Mouse (Mus musculus): ENCODE results near the gene Fbxl5. TPM values are rescaled to one million over a fixed set of nuclear protein-coding genes. Genes with fewer than 3 reads are reported as not detected.

Fbxl5 gene
- 28.4 and 31.4 TPM in 2 replicates for polyA plus RNA-seq (2012; rRNA removed)

DNA sequence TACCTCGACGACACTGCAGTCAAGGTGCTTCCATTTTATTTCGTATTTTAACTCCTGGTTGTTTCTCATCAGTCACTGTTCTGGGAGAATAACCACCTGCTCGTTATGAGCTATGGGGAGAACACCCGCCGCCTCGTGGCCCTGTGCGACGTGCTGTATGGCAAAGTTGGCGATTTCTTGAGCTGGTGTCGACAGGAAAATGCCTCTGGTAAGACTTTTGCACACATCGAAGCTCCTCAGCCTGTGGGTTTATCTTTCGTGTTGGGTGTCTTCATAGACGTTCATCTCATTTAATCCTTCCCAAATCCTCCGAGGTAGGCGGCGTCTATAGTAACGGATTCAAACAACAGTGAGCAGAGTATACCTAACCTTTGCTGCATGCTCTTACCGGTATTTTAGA lies at the start of gene Fbxl5:
Fbxl5 (minus strand) TSS at position 101 of the 400 bp plus-strand sequence.
- no peak for DNase-seq (ENCODE audit: low read depth)

DNA sequence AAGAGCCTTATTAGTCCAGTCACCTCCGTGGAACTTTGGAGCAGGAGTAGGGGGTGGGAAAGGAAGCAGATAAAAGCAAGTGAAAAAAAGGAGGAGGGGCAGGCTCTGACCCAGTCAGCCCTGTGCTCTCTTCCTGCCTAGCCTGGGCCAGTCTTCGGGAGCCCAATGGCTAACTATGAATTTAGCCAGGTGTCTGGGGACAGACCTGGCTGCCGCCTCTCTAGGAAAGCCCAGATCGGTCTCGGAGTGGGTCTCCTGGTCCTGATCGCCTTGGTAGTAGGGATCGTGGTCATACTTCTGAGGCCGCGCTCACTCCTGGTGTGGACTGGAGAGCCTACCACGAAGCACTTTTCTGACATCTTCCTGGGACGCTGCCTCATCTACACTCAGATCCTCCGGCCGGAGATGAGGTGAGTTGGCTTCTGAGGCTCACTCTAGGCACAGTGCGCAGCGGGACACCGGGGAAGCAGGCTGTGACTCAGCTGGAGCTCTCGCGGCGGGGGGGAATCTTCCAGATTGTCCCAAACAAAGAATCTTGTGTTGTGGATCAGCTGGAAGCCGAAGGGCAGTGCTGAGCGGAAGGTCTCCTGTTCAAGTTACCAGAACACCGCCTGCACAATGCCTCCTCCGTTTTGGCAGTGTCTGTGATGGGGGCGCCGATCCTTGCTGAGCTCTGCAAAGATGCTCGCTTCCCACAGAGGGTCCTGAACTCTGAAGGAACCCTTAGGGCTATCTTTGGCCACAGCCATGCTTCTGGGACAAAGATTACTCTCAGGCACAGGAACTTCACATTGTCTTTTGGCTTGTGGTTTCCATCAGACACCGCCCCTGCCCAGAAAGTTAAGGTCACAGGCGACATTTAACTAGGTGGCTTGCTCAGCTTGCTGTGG lies 47.5 kb upstream of the Fbxl5 start:
- no peak for DNase-seq (ENCODE audit: low read depth)

DNA sequence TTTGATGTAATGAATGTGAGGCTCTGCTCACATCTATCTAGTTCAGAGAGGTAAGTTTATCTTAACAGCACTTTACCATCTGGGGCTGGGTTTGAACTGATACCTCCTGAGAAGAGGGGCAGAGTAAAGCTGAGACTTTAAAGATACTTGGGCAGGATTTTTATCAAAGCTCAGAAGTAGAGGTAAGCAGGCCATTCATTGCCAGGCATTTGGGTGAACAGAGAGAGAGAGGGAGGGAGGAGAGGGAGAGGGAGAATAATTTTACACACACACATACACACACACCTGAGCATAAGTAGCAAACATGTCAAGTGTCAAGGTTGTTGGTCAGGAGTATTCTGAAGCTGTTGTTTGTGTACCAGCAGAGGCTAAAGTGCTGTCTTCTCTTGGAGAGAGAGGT lies 46.8 kb upstream of the Fbxl5 start, which contains the start of gene Cd38:
Cd38 (plus strand) TSS at position 301 of the 400 bp plus-strand sequence.
- DNase-seq (ENCODE audit: low read depth) = no peak

DNA sequence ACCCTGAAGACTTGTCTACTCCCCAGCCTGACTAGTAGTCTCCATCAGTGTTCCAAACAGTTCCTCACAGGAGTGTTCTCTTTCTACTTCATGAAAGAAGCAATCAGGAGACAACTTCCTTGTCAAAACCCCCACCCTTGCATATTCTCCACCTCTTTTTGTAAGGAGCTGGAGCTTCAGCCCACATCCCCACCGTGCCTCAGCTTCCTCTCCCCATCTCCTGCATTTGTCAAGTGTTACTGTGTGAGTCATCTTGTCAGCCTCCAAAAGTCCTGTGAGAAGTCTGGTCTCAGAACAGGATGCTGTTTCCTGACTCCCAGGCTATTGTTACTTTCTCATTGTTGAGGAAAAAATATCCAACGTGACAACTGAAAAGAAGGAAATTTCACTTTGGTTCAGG lies 43.9 kb upstream of the Fbxl5 start:
- DNase-seq (ENCODE audit: low read depth) = no peak

DNA sequence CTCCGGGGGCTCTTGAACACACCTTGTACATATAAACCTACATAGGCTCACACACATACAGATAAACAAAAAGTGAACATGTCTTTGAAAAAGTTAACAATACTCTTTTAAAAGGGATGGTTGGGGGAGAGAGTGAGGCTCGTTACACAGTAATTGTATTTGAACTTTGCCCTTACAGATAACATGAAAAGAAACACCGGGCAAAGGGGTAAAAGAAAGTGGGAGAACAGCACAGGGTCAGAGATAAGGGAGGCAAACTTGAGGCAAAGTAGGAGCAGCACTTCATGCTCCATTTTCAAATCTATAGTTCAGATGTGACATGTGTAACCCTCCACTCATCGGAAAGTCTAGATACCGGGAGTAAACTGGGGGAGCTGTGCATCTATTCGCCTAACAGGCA lies 42.2 kb upstream of the Fbxl5 start:
- DNase-seq (ENCODE audit: low read depth) = no peak

DNA sequence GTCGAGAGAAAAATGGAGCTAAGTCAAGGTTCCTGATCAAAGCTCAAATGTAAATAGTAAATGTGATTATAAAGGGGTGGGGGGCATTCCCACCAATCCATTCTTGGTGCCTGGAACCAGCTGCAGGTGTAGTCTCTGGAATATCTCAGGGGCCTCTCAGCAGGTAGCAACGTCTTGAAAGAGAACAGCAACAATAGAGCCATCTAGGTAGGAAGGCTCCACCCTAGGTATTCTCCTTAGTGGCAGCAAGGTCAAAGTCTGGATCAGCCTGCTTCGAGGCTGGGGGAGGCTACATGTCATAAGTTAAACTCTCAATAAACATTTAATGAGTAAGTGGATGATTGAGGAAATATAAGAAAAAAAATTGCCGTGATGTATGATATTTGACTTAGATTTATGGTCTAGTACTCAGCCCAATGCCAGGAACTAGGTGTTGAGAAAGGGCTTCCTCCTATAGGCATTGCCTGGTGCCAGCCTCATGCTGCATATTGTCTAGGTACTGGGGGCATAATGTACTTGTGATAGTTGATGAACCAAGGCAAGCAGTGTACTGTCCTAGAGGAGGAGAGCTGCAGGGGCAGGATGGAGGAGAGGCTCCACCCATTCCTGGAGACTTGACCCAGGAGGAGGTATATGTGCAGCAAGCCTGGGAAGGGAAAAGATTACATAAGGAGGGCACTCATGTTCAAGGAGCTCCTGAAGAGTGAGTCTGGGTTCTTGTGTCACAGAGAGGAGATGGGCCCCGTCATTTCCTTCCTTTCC lies 39.4 kb upstream of the Fbxl5 start:
- no peak for DNase-seq (ENCODE audit: low read depth)

DNA sequence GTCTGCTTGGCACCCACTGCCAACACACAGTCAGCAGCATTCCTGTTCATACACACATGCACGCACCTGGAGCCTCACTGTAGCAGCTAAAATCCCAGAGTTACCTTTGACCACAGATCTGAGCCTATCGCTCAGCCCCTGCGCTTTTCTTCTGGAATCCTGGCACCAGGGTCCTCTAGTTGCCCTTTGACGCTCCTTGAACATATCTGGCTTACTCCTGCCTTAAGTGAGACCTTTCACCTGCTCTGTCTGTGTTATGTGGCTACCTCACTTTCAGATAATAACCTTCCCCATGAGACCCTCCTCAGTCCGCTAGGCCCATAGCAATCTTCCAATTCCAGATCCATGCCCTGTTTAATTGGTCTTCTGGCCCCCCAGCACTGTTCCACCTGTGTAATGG lies 38.7 kb upstream of the Fbxl5 start:
- no peak for DNase-seq (ENCODE audit: low read depth)

DNA sequence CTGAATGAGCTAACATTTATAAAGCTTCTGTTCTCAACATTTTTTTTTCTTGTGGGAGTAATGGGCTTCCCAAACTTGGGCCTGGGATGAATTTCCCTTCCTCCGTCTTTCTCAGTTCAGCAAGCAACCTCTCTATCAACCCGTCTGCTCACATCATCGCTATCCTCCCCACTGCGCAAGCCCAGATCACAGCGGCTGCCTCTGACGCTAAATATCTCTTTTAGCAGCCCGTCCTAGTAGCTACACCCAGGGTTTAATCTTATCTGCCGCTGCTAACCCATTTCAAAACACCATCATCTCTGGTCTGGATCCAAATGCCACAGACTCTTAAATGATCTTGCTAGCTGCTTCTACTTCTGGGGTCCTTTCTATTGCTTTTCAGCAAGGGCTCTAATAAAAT lies 38.2 kb upstream of the Fbxl5 start:
- DNase-seq (ENCODE audit: low read depth) = no peak

DNA sequence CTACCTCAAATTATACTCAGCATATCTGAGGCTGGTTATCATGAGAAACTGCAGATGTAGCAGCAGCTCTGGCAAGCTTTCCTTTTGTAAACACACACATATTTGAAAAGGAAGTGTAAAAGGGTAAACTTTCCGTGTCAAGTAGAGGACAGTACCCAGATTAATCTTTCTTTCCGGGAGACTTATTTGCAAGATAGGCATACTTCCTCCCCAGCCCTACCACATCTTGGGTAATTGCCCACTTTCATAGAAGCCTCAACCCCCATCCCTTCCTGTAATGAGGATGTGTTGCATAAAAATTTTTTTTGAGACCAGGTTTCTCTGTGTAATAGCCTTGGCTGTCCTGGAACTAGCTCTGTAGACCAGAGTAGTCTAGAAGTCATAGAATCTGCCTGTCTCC lies 34.3 kb upstream of the Fbxl5 start:
- DNase-seq (ENCODE audit: low read depth) = no peak

DNA sequence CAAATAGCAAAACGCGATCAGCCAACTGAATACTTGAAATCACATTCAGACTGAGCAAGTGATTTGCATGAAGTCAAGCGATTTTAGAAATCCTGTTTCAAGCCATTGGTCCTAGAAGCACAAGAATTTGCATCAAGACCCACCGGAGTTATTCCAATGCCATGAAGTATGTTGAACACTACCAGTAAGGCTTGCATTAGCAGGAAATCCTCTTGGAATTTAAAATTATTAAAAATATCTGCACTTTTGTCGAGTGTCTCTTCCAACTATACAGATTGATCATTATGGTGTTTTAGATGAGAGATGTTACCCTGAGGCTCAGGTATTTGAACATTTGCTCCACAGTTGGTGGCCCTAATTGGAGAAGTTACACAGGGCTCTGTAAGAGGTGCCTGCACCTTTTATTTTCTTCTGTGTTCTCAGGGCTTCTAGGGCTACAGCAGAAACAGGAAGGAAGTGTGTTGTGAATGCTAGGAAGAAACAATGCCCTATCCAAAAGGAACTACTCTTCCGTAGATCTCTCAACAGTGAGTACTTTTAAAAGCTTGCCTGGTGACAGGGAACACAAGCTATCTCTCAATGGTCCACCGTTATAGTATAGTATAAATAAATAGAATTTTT lies 32.5 kb upstream of the Fbxl5 start:
- DNase-seq (ENCODE audit: low read depth) = no peak

DNA sequence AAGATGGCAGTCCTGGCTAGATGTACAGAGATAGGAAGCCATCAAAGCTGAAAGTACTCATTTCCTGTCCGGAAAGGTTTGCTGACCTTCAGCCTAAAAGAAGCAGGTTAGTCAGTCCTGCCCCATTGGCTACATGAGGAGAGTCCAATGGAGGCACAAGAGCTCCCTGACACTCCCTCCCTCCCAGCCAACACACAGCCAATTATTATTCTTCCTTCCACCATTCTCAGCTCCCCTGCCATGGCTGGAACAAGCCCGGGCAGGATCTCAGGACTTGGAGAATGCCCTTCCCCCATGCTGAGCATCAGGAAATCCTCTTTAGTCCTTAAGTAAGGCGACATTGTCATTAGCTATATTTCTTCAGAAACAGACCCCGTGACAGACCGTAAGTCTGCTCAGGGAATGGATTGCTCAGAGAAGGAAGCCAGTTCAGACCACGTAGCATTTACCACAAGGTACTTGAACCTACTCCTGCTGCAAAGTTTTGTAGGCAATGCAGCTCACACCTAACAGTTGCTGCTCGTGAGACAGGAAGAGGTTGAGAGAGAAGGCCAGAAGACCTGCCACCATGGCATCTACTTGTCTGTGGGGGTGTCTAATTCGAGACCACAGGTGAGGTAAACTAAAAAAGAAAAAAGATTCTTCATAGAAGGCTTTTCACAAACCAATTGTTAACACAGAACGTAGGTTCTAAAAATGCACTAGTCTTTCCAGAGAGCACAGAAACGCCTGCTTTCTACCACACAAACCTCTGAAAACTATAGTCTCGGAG lies 31.8 kb upstream of the Fbxl5 start:
- DNase-seq (ENCODE audit: low read depth) = no peak

DNA sequence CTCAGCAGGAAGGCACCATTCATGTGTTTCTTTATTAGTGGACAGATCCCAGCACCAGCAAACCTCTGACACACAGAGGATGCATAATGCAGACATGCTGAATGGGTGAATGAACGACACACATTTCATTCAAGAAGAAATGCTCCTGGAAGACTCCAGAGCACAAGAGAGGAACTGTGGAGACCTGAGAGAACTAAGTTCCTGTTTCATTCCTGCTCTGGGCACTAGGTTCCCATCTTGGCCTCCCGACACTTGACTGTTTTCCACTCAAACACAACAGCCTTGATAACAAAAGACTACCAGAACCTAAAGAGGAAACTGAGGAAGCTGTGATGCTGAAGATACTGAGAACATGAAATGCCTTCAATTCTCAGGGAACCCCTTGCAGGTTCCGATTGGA lies 26.8 kb upstream of the Fbxl5 start:
- no peak for DNase-seq (ENCODE audit: low read depth)

DNA sequence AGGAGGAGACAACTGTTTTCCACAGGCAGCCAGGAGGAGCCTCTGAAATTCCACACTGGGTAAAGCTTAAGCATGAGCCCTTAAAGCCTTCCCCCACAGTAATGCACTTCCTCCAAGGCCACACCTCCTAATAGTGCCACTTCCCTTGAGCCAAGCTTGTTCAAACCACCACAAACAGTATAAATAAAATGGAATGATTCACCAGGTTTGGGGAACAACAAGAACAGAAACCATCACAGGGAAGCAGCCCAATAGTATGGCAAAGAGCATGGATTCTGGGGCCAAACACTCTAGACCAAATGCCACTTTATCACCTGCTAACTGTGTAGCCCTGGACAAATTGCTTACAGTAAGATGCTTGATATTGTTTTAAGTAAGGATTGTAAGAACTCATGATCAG lies 26.1 kb upstream of the Fbxl5 start:
- DNase-seq (ENCODE audit: low read depth) = no peak

DNA sequence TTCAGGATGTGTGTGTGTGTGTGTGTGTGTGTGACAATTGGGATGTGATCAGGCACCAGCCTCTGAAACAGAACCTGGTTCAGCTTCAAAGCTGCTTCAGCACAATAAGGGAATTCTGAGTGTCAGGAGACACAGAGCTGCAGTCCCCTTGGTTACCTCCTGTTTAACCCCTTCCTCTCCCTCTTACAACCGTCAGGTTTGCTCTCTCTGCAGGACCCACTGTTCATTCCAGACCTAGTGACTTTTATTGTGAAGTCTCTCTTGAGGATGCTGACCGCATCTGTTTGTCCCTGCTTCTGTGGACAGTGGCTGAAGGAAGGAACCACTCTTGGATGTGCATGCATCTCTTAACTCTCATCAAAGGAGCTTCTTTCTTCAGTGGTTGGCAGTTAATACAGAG lies 24.8 kb upstream of the Fbxl5 start:
- DNase-seq (ENCODE audit: low read depth) = no peak

DNA sequence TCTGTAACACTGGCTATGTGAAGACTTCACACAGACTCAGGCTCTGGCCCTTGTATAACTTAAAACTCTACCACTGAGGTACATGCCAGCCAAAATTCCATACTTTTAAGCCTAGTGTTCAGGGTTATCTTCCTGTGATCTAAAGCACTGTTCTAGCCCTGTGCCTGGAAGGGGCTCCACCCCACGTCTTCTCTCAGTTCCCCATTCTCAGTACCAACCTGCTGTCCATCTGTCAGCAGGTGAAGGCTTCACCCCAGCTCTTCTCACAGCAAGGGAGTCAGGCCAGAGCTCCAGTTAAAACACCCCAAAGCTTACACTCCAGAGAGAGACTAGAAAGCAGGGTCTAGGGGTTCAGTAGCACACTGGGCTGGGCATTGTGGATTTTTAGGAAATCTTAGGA lies 24.2 kb upstream of the Fbxl5 start:
- no peak for DNase-seq (ENCODE audit: low read depth)

DNA sequence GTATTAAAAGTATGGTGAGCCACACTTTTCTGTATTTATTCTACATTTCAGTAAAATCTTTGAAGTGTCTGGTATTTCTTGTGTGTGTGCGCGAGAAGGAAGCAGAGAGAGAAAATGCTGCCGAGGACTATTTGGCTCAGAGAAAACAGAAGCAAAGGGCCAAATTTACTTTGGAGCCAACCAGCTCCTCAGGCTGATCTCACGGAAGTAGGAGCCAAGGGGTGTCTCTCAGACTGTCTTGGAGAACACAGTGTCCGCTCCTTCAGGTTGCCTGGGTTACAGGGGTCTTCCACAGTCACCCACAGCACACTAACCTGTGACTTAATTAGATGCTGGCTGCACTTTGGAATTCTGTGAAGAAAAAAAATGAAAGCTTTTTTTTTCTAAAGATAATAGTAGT lies 23.6 kb upstream of the Fbxl5 start:
- no peak for DNase-seq (ENCODE audit: low read depth)

DNA sequence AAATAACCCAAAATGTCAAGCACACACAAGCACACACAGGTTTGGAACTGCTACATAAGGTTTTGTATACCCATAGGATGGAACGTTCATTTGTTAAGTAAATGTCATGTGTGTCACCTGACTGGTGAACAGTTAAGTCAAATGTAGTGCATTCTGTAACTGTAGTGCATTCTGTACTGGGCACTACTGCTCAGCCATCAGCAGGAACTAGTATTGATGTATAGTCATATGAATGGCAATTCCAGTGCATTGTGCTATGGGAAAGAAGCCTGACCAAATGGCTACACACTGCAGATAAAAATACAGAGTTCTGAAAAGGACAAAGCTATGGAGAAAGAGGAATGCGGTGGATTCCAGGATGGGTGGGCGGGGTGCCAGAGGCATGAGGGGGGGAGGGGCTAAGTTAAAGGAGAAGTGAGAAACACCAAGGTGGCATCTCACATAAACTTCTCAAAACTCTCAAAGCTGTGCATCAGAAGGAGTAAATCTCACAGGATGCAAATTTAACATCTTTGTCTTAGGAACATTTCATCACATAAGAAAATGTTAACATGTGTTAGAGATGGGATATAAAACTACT lies 21.2 kb upstream of the Fbxl5 start:
- no peak for DNase-seq (ENCODE audit: low read depth)

DNA sequence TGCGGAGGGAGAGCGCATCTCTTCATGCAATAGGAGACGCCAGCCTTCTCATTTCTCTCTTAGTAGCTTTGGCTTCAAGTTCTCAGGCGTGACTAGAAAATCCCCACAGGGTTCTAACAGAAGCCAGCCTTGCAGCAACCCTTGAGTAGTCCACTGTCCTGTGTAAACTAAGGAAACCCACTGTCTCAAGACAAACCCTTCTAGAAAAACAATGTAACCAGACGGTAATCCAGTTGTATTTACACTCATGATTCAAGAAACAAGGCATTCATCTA lies 20.5 kb upstream of the Fbxl5 start:
- no peak for DNase-seq (ENCODE audit: low read depth)

DNA sequence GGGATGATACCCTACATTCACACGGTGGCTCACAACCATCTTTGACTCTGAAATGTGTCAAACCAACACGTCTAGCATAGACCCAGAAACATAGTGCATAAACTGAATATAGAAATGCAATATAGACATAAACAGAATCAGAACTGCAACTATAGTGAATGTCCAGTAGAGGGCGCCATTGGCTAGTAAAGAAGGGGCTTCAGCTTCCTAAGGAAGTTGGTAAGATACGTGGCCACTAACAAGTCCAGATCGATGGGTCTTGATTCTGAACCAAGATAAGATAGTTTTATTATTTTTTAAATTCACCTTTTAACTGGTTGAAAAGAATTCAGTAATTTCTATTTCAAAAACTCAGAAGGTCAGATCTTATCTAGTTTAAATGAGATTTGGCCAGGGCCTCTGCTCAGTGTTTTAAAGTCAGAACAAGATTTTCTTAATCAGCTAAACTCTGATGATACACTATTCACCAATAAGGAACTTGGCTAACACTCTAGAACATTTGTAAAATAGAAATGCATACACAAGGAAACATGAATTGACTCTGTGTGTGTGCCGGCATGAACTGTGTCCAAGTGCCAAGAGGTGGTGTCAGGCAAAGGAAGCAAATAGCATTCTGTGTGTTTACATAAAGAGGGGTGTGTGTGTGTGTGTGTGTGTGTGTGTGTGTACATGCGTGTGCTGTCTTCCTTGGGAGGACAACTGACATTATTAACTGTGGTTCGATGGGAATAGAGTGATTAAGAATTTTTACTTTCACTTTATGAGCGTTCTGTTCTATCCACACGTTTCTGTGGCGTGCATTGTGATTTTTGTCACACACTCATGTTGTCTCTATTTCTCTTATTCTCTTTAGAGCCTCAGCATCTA lies 19.9 kb upstream of the Fbxl5 start:
- DNase-seq (ENCODE audit: low read depth) = no peak

DNA sequence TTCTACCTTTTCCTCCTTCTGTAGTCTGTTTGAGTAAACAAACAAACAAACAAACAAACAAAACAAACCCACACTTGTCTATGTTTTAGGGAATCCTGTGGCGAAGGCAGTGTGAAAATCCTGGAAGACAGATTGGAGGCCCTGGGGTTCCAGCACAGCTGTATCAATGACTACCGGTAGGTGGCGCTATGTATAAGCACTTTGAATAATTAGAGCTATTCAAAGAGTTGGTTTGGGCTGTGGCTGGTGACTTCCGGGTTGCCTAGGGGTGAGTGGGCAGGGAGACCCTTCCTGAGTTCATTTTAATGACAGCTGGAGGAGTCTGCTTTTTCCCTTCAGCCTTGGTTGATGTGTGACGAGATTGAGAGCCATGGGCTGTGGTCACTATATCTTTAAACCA lies 15.9 kb upstream of the Fbxl5 start:
- DNase-seq (ENCODE audit: low read depth) = no peak

DNA sequence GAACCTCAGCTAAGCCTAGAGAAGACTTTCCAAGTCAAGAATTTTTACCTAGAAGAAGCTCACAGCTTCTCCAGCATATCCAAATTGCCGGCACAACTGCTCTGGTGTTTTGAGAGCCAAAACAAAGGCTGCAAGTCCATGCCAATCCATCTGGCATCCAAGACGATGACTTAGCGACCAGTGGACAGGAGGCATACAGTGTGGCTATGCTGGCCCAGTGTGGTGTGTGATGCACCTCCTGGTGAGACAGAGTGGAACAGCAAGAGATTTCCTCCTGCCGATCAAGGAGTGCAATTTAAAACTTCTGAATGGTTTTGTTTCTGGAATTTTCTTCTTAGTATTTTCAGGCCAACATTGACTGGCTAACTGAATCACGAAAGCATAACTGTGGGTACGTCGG lies 15.2 kb upstream of the Fbxl5 start:
- no peak for DNase-seq (ENCODE audit: low read depth)

Measured in gonadal fat pad, adult 2 months (tissue).